Mouse (Mus musculus): ENCODE measurements around the gene Rfx8.

Gene Rfx8

DNA sequence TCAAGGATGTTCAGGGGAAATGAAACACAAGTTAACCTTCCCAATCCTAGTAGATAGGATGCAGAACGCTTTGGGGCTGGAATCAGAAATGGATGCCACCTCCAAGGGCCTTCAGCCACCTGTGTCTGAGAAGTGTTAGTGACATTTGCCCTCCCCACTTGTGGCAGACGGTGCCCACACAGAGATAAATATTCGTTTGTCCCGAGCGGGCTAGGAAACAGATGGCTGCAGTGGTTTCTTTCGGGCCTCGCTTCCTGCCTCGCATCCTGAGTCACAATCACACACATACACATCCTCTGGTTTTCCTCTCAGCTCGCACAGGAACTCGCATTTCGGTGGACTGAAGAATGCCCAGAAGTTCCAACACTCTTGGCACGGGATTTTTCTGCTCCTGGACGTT lies 13.5 kb upstream of the Rfx8 start:
- peak; percentile 36 for DNase-seq

DNA sequence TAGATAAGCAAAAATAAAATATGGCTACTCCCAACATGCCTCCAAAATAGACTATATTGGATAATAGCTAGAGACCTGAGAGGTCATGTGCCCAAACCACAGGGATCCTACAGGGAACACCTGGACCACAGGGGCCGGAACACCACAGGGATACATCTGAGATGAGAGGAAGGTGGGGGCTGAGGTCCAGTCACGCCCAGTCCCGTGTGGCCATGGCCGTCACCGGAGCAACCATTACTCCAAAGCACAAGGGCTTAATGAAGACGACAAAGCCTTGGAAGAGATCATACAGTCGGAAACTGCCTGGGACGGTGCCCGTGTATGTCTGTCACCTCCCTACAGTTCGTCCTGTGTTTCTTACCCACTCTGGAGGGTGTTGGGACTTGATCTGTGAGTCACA lies 13.1 kb upstream of the Rfx8 start:
- DNase-seq, result no peak

DNA sequence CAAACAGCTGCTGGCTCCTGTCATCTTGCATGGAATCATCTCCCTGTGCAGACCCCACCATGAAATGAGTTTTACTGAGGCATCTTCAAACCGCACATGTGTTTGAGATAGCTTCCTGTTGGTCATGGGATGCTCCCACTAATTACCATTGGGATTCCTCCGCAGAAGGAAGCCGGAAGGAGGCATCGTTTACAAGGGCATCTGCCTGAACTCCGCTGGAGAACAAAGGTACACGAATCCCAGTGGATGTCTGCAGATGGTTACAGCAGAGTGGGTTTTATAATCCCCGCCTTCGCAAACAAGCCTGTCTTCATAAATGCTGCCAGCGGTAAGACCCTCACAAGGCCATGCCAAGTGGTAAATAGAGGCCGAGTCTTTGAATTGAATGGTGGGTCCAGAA lies 11.3 kb upstream of the Rfx8 start:
- no peak for DNase-seq

DNA sequence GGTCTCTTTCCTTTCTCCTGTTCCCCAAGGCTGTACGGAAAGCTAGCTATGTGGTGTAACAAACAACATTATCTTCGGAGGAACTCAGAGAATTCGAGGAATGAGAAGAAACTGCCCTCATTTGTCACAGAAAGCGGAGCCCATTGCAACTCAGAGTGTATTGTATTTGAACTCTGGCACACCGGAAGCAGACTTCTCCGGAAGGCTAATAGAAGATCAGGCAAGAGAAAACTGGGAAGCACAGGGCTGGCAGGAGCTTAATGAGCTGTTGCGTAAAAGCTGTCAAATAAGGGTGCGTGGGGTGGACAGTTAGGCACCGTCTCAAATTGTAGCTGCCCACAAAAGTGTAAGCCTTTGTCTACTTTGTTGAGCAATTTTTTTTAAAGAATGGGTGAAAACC lies 10.7 kb upstream of the Rfx8 start:
- no peak for DNase-seq

DNA sequence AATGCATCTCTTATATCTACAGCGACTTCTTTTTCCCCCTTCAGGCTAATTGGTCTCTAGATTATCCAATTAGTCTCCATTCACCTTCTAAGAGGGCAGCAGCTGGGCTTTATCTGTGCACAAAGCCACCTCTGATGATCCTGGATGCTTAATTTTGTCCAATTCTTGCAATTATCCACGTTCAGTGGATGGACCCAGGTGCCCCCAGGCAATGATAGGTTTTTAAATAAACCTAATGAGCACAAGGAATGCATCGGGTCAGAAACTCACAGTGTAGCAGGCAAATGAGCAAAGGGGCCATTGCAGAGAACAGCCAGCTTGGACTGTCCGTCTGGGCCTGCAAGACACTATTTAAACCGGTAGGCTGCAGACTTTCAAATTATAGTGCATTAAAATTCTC lies 10.1 kb upstream of the Rfx8 start:
- DNase-seq, result no peak

DNA sequence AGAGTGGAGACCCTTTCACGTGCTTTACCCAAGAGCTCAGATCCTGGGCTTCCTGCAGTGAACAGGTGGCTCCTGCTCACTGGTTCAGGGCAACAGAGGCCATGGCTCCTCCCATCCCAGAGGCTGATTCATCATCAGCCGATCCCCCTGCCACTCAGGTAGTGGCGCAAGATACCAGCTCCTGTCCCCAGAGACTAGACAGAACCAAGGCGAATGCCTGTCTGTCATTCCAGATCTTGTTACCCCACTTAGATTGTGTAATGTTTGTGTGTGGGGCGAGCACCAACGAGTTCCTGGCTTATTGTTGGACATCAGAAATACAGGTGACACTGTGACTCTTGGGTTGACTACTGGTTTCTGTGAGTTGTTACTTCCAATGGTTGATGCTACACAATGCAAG lies 9.1 kb upstream of the Rfx8 start:
- DNase-seq, result no peak

DNA sequence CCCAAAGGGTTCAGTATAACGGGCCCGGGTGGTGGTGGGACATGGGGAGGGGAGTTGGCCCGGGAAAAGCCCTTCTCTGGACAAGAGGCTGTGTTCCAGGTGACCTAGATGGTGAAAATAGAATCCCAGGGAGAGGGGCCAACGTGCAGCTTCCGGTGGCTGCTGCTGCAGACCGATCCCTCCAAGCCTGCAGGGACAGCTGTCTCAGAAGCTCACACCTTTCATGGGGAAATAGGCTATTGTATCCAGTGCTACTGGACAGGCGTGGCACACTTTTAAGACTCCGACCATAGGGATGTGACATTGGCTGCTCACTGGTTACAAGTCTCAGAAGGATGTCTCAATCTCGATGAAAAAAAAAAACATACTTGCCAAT lies 542 bp upstream of the Rfx8 start:
- no peak for DNase-seq

DNA sequence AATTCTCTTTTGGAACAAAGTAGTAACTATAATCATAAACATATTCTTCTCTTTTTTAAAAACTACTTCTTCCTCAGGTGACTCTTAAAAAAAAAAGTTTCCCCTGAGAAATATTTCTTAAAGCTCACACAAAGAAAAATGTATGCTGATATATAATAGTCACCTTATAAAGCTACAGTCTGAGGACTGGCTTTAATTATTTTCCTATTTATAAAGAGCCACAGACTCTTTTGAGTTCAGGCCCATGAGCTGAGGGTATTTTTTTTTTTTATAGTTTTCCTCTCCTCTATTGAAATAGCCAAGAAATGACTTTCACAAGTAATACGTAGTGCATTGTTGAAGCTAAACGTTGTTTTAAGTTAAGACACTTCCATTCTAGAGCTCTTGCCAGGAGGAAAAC lies 611 bp downstream of the Rfx8 start:
- no peak for DNase-seq

DNA sequence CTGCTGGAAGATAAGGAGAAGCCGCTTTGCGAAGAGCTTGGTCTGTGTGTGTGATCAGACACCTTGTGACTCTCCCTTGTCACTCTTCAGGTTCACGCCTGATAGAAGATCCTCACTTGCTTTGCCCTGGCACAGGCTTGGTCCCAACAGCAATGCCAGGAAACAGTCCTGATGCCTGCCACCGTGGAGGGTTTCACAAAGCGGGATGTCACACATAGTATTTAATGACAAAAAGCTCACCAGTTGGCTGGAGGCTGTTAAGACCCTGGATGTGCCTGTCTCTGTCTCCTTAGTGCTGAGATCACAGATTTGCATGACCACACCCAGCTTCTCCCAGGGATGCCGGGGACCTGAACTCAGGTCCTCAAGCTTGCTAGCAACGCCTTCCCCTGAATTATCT lies 5.2 kb downstream of the Rfx8 start:
- no peak for DNase-seq

DNA sequence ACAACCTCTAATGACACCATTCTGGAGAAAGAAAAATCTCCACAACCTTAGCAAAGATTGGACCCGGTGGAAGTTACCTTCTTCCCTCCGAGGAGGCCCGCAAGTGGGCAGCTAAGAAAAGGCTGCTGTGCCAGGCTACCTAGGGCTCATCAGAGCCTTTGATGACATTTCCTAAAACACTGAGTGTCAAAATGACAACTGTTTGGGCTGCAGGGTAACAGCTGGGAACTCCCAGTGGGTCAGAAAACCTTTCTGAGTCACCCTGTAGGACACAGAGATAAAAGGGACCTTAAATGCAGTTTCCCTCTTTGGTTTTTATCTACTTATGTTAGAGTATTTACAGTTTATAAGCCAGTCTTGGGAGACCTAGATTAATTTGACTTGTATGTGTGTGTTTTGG lies 6.1 kb downstream of the Rfx8 start:
- DNase-seq, result no peak

DNA sequence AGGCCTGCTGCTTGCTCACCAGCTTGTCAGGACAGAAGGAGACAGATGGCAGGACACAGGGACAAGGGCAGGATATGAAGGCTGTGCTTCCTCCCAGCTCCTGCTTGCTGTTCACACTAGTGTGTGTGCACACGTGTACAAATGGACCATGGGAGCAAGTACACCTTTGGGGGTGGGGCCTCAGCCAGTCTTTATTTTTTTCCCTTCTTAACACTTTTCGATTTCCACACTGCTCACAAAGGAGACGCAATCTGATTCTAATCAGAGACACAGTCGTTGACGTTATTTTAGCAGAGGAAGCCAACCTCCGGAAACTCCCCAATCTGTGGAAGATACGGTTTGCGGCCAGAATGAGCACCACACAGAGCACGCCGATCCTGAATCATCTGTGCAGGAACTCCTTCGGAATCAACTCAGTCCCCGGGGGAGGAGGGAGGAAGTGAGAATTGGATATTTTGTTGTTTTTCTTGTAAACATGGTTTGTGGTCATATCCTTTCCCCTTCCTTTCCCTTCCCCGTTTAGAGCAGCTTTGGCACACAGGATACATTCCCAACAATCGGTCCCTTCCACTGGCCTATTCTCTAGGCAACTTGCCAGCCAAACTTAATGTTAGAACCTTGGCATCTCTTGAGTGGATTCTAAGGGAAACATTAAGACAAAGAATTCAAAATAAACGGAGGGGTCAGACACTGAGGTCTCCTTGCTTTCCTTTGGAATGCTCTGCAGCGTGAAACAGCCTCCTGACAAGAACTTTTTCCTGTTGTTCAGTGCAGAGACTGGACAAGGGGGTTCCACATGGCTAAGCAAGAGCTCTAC lies 6.7 kb downstream of the Rfx8 start:
- DNase-seq, result peak; percentile 46

DNA sequence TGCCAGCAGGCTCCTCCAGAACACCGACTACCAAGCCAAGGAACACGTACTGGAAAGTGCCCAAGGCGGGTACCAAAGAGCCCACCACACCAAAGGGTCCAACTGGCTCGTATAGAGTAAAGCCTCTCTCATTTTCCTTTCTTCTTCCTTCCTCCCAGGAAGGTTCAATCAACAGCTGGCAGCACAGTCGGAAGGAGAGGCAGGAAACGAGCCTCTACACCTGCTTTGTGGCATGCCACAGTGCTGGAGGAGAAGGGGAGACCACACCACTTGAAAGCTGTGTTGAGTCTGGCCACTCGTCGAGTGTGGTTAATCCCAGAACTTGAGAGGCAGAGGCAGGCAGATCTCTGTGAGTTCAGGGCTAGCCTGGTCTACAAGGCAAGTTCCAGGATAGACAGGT lies 7.5 kb downstream of the Rfx8 start:
- DNase-seq, result no peak

DNA sequence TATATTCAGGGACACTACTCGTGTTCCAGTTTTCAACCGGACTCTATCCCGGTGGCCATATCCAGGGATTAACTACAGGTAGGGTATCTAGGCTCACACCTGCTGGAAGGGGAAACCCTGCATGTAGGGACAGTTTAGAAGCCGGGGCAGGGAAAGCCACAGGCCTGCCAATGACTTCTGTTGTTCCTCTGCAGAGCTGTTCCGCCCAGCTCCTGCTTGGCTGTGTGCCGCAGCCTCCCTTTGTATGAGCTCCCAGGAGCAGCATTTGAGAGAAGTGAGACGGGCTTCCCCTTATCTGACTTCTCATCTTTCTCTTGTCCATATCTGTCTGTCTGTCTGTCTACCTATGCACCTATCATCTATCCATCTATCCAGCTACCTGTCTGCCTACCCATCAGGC lies 8.5 kb downstream of the Rfx8 start:
- no peak for DNase-seq

DNA sequence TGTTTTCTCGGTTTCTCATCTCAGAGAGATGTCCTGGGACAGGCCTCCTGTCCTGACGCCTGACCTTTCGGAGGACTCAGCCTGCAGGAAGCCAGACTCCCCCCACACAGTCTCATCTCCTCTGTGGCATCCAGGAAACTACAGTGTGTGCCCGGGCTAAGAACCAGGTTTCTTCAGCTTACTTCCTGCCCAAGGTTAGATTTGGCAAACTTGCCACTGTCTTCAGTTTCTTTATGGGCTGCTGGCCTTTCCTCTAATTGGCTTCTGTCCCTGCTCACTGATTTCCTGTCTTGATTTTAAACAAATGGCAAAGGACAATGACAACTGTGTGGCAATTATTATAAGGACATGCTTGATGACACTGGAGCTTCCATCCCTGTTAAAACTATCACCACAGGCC lies 10.2 kb downstream of the Rfx8 start:
- DNase-seq, result no peak

DNA sequence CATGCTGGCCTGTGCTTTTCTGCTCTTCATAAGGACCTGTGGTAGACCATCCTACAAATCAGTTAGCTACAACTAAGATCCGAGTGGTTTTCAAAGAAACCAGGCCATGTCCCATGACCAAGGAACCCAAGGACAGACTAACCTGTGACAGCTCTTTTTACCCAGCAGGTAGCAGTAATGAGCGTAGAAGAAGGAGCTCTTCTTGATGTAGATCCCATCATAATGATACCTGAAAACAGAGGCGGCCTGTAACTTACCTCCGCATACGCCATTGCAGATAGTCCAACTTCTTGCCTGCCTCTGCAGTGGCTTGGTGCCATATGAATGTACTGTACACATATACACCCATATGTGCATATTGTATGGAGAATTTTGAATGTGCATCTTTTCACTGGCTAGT lies 10.8 kb downstream of the Rfx8 start:
- DNase-seq, result no peak

DNA sequence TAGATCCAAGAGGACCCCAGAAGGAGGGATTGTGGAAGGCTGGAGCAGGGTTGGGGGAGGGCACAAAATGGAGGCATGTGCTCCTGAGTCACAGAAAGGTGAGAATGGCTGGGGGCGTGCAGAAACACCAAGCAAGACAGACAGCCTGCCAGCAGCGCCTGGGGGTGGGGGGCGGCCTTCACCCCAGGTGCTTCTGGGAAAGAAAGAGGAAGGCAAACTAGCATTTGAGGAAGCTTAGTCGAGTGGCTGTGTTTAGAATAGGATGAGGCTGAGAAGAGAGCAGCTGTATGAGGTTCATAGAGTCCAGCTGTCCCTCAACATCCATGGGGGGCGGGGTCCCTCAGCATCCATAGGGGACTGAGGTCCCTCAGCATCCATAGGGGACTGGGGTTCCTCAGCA lies 12.0 kb downstream of the Rfx8 start:
- no peak for DNase-seq

DNA sequence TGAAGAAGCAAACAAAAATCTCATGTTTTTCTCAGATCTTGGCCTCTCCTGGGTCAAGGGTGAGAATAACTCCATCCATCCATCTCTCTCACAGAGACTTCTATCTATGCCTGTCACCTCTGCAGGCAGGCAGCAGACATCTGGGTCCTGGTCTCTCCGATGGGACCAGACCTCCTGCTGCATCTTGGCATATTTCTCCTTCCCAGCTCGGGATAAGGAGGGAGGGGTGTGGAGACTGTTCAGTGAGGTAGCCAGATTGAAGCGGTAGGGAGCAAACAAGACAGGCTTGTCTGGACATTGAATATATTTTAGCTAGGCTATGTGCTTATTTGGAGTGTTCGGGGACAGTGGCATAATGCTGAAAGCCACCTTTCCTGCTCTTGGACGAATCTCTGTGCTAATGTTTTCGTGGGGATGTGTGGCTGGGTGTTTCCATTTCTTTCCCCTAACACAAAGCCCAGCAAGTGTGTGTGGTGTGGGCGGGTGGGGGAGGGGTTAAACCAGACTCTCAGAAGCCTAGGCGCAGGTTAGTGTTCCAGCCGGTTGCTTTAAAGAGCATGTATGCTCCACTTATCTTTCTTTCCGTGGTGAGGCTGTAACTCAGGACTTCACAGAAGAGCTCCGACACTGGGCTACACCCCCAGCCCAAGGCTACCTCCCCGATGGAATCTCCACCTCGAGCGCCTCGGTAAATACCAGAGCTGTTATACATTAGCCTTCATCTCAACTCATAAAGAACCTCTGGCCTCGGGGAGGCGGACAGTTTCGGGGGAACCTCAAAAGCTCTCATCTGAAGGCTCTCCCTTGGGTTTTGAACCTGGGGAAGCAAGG lies 18.4 kb downstream of the Rfx8 start:
- DNase-seq, result no peak

DNA sequence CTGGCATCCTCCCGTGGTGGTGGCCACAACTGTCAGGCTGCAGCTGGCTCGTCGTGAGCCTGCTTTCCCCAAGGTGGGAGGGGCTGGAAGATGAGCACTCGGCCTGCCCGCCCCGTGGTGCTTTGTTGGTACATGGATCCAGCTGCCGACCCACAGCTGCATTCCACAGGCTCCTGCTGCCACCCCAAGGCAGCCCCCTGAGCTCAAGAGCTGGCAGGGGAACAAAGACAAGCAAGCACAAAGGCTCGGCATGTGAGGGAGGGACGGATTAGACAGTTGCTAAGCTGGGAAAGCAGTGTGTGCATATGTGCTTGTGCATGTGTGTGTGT lies 19.6 kb downstream of the Rfx8 start:
- DNase-seq, result no peak

DNA sequence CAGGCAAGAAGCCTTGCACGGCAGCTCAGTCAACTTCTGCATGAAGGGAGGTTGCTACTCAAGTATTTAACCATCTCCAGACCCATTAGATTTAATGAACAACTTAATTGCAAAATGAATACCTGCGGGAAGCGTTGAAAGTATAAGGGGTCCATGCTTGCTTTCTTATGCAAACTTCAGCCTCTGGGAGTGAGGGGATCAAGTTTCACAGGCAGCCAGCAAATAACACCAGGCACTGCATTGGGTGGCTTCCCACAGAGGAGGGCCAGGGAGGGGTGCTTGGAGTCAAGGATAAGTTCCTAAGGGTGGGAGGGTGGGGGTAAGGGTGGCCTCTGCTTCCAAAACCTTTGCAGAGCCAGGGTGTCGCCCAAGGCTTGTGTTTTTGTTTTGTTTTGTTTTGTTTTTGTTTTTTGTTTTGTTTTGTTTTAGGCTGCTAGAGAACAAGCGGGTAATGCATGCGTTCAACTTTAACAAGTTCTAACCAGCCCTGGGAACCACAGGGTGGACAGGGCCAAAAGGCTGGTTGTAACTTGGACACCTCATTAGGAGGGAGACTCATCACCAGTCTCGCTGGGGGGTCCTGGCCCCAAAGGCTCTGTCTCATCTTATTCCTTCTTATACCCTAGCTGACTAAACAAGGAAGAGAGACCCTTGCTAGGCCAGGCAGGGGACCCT lies 20.1 kb downstream of the Rfx8 start:
- DNase-seq, result no peak

DNA sequence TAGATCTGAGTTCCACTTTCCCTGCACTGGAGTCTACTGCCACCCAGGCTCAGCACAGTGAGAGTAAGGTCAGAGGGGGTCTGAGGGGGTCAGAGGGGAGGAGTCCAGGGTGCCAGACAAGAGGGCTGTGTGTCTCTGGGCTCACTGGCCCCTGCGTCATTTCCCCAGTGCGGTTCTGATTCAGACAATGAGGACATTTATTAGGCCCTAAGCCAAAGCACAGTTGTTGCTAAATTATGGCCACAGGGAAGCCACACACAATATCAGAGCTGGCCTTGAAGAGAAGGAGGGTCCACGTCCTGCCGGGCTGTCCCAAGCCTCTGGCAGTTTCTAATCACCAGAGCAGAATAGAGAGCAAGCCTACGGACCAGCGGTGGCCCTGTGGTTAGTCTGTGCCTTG lies 22.3 kb downstream of the Rfx8 start:
- DNase-seq, result no peak

DNA sequence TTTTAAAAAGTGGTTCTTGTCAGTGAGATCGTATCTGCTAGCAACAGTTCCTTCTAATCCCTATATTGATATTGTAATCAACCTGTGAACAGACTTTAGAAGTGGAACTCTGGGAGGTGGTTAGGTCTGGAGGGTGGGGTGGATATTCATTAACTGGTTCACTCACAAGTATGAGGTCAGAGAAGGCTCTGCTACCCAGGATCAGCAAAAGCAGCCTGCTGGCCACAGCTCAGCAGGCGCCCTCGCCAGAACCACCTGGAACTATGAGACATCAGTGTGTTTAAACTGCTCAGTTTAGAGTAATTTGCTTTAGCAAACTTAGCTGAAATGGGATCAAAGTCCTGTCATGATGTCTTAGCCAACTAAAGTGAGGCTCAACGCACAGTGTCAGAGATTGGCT lies 25.6 kb downstream of the Rfx8 start:
- DNase-seq, result peak; percentile 30

DNA sequence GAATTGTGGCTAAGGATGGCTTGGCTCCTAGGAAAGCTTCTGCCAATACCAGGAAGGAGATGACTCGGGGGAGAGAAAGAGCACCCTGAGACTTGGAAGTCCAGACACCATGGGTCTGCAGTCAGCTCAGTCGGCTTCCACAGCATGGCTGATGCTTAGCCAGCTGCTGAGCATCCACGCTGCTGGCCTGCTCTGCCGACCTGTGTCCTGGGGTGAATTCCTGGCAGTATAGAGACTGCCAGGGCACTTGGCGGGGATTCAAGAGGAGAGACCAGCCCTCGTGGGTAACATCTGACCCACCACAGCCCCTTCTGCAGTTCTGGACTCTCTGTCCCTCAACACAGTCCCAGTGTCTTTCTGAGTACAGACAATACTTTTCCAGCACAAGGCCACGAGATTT lies 26.0 kb downstream of the Rfx8 start:
- DNase-seq, result no peak

DNA sequence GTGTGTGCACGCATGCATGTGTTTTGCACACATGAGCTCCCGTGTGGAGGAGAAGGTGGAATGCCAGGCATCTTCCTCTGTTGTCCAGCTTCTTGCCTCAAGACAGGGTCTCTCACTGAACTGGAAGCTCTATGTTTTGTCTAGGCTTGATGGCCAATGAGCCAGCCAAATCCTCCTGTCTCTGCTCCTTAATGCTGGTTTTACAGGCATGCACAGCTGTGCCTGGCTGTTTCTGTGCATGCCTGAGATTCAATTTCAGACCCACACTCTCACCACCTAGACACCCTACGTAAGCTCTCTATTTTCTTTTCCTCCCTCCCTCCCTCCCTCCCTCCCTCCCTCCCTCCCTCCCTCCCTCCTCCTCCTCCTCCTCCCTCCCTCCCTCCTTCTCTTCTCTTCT lies 28.8 kb downstream of the Rfx8 start:
- DNase-seq, result no peak

DNA sequence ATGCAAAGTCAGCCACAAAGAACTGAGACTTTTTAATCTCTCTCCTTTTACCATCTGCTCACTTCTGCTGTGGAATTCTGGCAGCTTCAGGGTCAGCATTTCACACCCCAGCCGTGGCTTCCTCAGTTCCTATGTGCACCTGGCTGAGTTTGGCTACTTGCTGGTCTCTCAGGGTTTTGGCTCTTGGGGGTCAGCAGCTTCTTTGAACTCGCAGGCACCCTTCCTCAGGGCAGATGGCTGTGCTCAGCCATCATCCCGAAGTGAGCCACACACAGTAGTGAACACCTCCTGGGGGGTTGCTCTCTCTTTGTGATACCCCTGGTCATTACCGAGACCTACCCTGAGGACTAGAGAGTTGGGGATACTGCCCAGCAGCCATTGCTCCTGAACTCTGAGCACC lies 29.7 kb downstream of the Rfx8 start:
- no peak for DNase-seq
